Mouse (Mus musculus): ENCODE data around the gene Sms. TPM values are rescaled to one million over a fixed set of nuclear protein-coding genes. Genes with fewer than 3 reads are reported as not detected.

Gene Sms
- total and polyA plus RNA-seq, 2 experiments = 2.3 to 5.5 TPM

GRCm38 (mm10) chrX:157468795-157469194, 23.3 kb downstream of the Sms start:
- no peak for TF ChIP-seq POLR2A (IDR thresholded peaks at IDR 0.05; ENCODE audit: extremely low read depth, insufficient read depth, low read length)
- TF ChIP-seq CTCF (IDR thresholded peaks at IDR 0.05; ENCODE audit: low read depth, low read length) = no peak
- no peak overlapping the region for H3K4me3 ChIP-seq (ENCODE audit: insufficient read depth, low read depth, low read length)
- no peaks in the 10 kb centered on the region for H3K4me1 ChIP-seq (ENCODE audit: control insufficient read depth, insufficient read depth, low read length)
- H3K27me3 ChIP-seq (ENCODE audit: control insufficient read depth, insufficient read depth, low read length) = no peaks in the 10 kb centered on the region
- no peaks in the 10 kb centered on the region for H3K79me2 ChIP-seq (ENCODE audit: control insufficient read depth, insufficient read depth, low read length)
- no peak overlapping the region for H3K27ac ChIP-seq (replicated peaks; ENCODE audit: insufficient read depth, low read depth, low read length)
- H3K36me3 ChIP-seq (ENCODE audit: control insufficient read depth, insufficient read depth, low read length) = no peaks in the 10 kb centered on the region
- no peak for DNase-seq (ENCODE audit: extremely low read depth, low read depth, low spot score)
- WGBS = 81% methylated on average over 3 of the region's 3 CpGs
- H3K9ac ChIP-seq (ENCODE audit: low read depth, low read length) = no peak overlapping the region

DNA sequence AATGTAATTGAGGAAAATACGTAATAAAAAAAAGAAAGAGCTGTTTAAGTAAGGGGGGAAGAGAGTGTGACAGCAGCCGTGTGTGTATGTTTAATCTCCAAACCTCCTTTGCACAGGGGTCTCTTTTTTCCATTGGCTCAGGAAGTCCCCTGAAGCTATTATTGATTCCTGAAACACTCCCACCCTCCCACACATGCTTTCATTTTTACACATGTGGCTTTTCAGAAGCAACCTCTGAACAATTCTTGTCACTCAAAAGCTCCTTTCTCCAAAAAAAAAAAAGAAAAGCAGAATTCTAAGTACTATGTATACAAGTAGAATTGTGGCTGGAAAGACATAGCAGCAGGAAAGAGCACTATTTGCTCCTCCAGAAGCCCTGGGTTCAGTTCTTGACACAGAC, 24.0 kb downstream of the Sms start:
- Histone ChIP-seq H3K79me2 (ENCODE audit: control insufficient read depth, insufficient read depth, low read length) (no peaks in the 10 kb centered on the region), H3K27ac (replicated peaks; ENCODE audit: insufficient read depth, low read depth, low read length) (no peak overlapping the region), H3K27me3 (ENCODE audit: control insufficient read depth, insufficient read depth, low read length) (no peaks in the 10 kb centered on the region), H3K4me1 (ENCODE audit: control insufficient read depth, insufficient read depth, low read length) (no peaks in the 10 kb centered on the region), H3K4me3 (ENCODE audit: insufficient read depth, low read depth, low read length) (no peak overlapping the region), H3K36me3 (ENCODE audit: control insufficient read depth, insufficient read depth, low read length) (no peaks in the 10 kb centered on the region), H3K9ac (ENCODE audit: low read depth, low read length) (no peak overlapping the region)
- no peak for DNase-seq (ENCODE audit: extremely low read depth, low read depth, low spot score)
- TF ChIP-seq CTCF (IDR thresholded peaks at IDR 0.05; ENCODE audit: low read depth, low read length) (no peak), POLR2A (IDR thresholded peaks at IDR 0.05; ENCODE audit: extremely low read depth, insufficient read depth, low read length) (no peak)
- 83% methylated on average over 2 of the region's 2 CpGs for WGBS

- no peaks in the 10 kb centered on the region for H3K27me3 ChIP-seq (ENCODE audit: control insufficient read depth, insufficient read depth, low read length)
- no peaks in the 10 kb centered on the region for H3K79me2 ChIP-seq (ENCODE audit: control insufficient read depth, insufficient read depth, low read length)
- DNase-seq (ENCODE audit: extremely low read depth, low read depth, low spot score) = no peak
- no peak overlapping the region for H3K4me3 ChIP-seq (ENCODE audit: insufficient read depth, low read depth, low read length)
- H3K36me3 ChIP-seq (ENCODE audit: control insufficient read depth, insufficient read depth, low read length) = no peaks in the 10 kb centered on the region
- H3K9ac ChIP-seq (ENCODE audit: low read depth, low read length) = no peak overlapping the region
- H3K4me1 ChIP-seq (ENCODE audit: control insufficient read depth, insufficient read depth, low read length) = no peaks in the 10 kb centered on the region
- WGBS = 35% methylated on average over 1 of the region's 1 CpGs
- TF ChIP-seq POLR2A (IDR thresholded peaks at IDR 0.05; ENCODE audit: extremely low read depth, insufficient read depth, low read length) (no peak), CTCF (IDR thresholded peaks at IDR 0.05; ENCODE audit: low read depth, low read length) (no peak)
- H3K27ac ChIP-seq (replicated peaks; ENCODE audit: insufficient read depth, low read depth, low read length) = no peak overlapping the region
Observed at GRCm38 (mm10) chrX:157465949-157466348, 26.1 kb downstream of the Sms start.

- no peaks in the 10 kb centered on the region for H3K27me3 ChIP-seq (ENCODE audit: control insufficient read depth, insufficient read depth, low read length)
- H3K4me3 ChIP-seq (ENCODE audit: insufficient read depth, low read depth, low read length) = no peak overlapping the region
- H3K27ac ChIP-seq (replicated peaks; ENCODE audit: insufficient read depth, low read depth, low read length) = no peak overlapping the region
- H3K9ac ChIP-seq (ENCODE audit: low read depth, low read length) = no peak overlapping the region
- no peaks in the 10 kb centered on the region for H3K4me1 ChIP-seq (ENCODE audit: control insufficient read depth, insufficient read depth, low read length)
- WGBS = 77% methylated on average over 3 of the region's 3 CpGs
- TF ChIP-seq CTCF (IDR thresholded peaks at IDR 0.05; ENCODE audit: low read depth, low read length) (no peak), POLR2A (IDR thresholded peaks at IDR 0.05; ENCODE audit: extremely low read depth, insufficient read depth, low read length) (no peak)
- no peaks in the 10 kb centered on the region for H3K36me3 ChIP-seq (ENCODE audit: control insufficient read depth, insufficient read depth, low read length)
- H3K79me2 ChIP-seq (ENCODE audit: control insufficient read depth, insufficient read depth, low read length) = no peaks in the 10 kb centered on the region
- DNase-seq (ENCODE audit: extremely low read depth, low read depth, low spot score) = peak; percentile 5
Observed at GRCm38 (mm10) chrX:157462716-157463115, 29.4 kb downstream of the Sms start.

GRCm38 (mm10) chrX:157454430-157454829, 37.7 kb downstream of the Sms start:
- Histone ChIP-seq H3K4me3 (ENCODE audit: insufficient read depth, low read depth, low read length) (no peak overlapping the region), H3K9ac (ENCODE audit: low read depth, low read length) (no peak overlapping the region), H3K27me3 (ENCODE audit: control insufficient read depth, insufficient read depth, low read length) (no peaks in the 10 kb centered on the region), H3K27ac (replicated peaks; ENCODE audit: insufficient read depth, low read depth, low read length) (no peak overlapping the region), H3K4me1 (ENCODE audit: control insufficient read depth, insufficient read depth, low read length) (no peaks in the 10 kb centered on the region), H3K36me3 (ENCODE audit: control insufficient read depth, insufficient read depth, low read length) (no peaks in the 10 kb centered on the region), H3K79me2 (ENCODE audit: control insufficient read depth, insufficient read depth, low read length) (no peaks in the 10 kb centered on the region)
- DNase-seq (ENCODE audit: extremely low read depth, low read depth, low spot score) = peak; percentile 5
- TF ChIP-seq POLR2A (IDR thresholded peaks at IDR 0.05; ENCODE audit: extremely low read depth, insufficient read depth, low read length) (no peak), CTCF (IDR thresholded peaks at IDR 0.05; ENCODE audit: low read depth, low read length) (peak; percentile 63; the same call in 1 of the 2 replicates)
- 21% methylated on average over 1 of the region's 1 CpGs for WGBS

DNA sequence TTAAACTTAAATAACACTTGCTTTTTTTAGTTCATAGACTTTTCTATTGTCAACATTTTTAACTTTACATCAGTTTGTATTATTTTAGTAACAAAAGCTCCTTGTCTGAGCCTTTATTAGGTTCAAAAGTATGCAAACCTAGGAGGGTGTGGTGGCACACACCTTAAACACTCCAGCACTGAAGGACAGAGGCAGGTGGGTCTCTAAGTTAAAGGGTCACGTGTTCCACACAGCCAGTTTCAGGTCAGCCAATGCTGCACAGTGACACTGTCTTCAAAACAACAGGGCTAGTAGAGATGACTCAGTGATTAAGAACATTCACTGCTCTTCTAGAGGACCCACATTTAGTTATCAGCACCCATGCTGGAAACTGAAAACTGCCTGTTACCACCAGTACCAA, 43.1 kb downstream of the Sms start:
- 100% methylated on average over 1 of the region's 1 CpGs for WGBS
- no peak overlapping the region for H3K4me3 ChIP-seq (ENCODE audit: insufficient read depth, low read depth, low read length)
- no peak for DNase-seq (ENCODE audit: extremely low read depth, low read depth, low spot score)

More for the DNA sequence above, 43.1 kb downstream of the Sms start:
- no peaks in the 10 kb centered on the region for H3K36me3 ChIP-seq (ENCODE audit: control insufficient read depth, insufficient read depth, low read length)
- H3K79me2 ChIP-seq (ENCODE audit: control insufficient read depth, insufficient read depth, low read length) = no peaks in the 10 kb centered on the region
- H3K9ac ChIP-seq (ENCODE audit: low read depth, low read length) = no peak overlapping the region
- no peaks in the 10 kb centered on the region for H3K4me1 ChIP-seq (ENCODE audit: control insufficient read depth, insufficient read depth, low read length)
- no peaks in the 10 kb centered on the region for H3K27me3 ChIP-seq (ENCODE audit: control insufficient read depth, insufficient read depth, low read length)
- TF ChIP-seq CTCF (IDR thresholded peaks at IDR 0.05; ENCODE audit: low read depth, low read length) (no peak), POLR2A (IDR thresholded peaks at IDR 0.05; ENCODE audit: extremely low read depth, insufficient read depth, low read length) (no peak)
- no peak overlapping the region for H3K27ac ChIP-seq (replicated peaks; ENCODE audit: insufficient read depth, low read depth, low read length)

Measured in liver, adult 2 months (tissue).